Mouse (Mus musculus) megakaryocyte, embryonic 14.5 days (primary cell): ENCODE measurements at regions not wholly inside any gene's neighbourhood (a gene's known extent, or its start where the extent isn't known, plus 50 kb on each side); places are given as distances from the start of the nearest gene placed in this dataset.

Source experiments
- FLI1 ChIP-seq: IDR thresholded peaks from 2 replicates; pipeline ENCODE4 v1.6.1; 2012; ENCODE audit warnings: low read length, inconsistent platforms, mixed read lengths
- GATA1 ChIP-seq: IDR thresholded peaks from 3 replicates; pipeline ENCODE4 v1.6.1; 2012; ENCODE audit warnings: mixed read lengths, low read length, inconsistent platforms, borderline replicate concordance

GRCm38 (mm10) chr7:71043128-71043527 is 308.2 kb downstream of the Gm10295 start:
- no peak for TF ChIP-seq GATA1
- no peak for TF ChIP-seq FLI1
